Mouse (Mus musculus): Measurements from ENCODE around the gene Ski.

Gene Ski

DNA sequence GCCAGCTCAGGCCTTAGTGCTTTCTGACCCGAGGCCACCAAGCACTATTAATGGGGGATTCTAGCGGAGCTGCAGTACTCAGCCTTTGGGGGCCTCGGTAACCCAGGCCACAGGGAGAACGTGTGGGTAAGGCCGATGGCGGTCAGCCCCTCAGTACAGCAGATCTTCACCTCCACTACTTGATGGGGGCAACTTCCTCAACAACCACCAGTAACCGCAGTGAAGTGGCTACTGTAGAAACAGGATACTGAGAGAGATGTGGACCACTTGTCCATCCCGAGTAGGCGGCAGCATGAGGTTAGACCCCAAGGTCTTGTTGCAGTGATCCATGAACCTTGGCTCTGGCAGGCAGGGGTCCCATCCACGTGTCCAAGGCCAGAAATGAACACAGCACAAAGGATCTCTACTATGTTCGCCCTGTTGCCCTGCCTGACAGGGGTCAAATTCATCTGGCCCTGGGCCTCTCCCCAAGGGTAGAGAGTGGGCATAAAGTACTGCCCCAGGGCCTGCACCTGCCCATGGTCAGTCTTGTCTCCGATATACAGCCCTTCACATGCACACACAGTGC, 71.1 kb downstream of the Ski start:
- DNase-seq (ENCODE audit: low spot score in 2 of 2): peak; percentile 11 to 13

DNA sequence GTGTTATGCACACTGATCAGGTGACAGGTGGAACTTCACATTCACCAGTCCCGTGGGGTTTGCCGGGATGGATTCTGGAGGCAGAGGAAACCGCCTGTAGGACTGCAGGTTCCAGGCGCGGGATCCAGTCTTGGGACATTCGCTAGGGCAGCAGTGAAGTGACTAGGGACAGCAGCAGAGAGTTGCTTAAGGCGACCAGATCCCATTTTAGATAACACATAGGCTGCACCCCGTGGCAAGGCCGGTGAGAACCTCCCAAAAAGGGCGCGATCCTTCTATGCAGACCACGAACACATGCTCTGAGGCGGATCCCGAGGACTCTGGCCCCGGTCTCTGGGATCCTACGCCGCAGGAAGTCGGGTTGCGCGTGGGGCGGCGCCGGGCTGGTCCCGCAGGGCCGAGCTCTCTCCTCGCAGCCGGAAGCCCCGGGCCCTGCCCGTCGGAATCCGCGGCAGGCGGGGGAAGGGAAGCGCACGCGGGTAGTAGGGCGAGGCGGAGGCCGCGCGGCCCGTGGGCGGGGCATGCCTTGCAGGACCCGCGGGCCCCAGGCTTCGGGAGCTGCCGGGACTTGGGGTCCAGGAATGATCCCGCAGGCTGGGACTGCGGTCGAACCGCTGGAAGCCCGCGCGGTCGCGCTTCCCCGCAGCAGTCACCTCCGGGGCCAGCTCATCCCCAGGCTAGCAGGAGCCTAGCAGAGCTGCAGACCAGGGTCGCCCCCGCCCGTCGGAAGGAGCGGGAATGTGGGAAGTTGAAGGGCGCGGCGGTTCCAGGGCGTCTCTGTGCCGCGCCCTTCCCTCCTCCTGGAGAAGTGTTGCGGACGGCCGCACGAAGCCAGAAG, 71.9 kb downstream of the Ski start:
- peak; percentile 42 to 66 for DNase-seq (ENCODE audit: low spot score in 2 of 2)

DNA sequence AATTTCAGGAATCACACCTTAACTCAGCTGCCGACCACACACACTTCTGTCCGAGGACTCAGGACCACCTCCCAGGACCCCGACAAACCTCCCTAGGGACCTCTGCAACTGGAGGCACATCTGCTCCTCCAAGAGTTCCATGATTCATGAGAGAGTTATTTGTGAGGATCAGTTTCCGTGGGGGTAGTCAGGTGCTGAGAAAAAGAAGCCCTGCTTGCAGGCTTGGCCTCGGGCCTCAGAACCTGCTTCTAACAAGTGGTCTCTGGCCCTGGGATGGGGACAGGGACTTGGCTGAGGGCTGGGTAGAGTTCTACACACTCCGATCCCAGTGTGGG, 72.5 kb downstream of the Ski start:
- no peak for DNase-seq (ENCODE audit: low spot score in 2 of 2)

DNA sequence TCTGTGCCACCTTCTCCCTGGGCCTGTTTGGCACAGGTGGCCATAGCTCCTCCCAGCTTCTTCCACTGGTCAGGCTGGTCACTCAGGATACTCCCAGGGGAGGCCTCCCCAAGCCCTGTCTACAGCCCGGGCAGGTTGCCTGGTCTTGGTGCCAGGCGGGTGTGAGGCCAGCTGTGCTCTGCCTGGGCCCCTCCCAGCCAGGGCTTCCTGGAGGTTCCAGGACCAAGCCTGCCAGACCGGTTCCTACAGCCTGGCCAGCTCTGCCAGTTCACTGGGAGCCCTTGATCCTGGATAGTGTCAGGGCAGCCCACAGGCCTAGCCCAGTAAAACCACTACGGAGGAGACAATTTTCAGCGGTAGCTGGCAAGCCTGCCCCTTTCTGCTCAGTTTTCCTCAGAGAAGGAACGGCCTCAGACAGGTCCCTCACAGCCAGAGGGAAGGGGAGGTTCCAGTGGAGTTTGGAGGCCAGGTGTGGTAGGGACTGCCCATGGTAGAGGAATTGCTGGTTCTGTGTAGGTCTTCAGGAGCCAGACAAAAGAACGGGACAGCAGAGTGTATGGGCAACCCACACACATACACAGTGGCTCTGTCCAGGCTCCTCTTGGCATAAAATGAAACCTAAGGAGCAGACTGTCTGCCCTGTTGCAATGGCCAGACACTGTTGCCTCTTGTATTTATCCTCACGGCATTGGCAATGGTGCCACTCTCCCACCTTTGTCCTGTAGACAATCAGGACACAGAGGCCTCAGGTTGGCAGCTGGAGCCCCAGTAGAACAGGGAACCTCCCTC, 73.3 kb downstream of the Ski start:
- DNase-seq (ENCODE audit: low spot score in 2 of 2): no peak

DNA sequence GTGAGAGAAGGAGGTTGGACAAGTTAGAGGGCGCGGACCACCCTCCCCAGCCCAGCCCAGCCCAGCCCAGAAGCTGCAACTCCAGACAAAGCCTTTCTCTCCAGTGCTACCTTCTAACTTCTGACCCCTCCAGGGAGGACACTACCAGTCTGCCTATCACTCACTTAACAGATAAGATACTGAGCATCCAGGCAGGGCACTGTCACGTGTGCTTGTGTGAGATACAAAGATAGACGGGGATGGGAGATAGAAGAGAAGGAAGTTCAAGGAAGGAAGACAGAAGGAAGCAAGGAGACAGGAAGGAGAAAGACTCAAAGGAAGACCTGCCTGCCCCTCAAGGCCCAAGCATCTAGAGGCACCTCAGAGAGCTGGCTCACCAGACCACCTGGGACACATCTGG, 73.9 kb downstream of the Ski start:
- DNase-seq (ENCODE audit: low spot score in 2 of 2): no peak

DNA sequence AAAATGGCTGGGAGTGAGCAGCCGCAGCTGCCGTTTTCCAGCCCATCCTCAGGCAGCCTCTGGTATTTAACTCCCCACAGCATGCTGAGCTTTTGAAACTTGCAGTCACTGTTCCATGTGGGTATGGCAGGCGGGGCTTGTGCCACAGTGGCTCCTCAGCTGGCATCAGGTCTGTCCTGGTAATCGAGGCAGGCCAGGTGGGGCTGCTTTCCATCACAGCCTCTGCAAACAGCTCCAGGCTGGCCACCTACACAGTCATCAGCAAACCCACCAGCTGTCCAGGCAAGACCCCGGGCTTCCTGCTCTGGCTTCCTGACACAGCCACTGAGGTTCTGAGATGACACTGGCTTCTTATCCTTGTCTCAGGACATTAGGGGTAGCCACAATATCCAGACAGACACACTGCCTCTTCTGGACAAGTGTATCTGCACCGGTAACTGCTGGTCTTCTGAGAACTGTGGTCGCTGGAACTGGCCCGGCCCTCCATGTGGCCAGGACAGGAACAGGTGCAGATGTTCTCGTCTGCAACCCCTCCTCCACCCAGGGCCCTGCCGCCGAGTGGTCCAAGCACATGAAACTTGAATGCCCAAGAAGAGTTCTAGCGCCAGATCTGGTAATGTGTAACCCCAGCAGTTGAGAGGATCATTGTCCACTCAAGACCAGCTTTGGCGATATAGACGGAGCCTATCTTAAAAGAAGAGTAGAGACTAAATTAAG, 76.1 kb downstream of the Ski start:
- no peak for DNase-seq (ENCODE audit: low spot score in 2 of 2)

DNA sequence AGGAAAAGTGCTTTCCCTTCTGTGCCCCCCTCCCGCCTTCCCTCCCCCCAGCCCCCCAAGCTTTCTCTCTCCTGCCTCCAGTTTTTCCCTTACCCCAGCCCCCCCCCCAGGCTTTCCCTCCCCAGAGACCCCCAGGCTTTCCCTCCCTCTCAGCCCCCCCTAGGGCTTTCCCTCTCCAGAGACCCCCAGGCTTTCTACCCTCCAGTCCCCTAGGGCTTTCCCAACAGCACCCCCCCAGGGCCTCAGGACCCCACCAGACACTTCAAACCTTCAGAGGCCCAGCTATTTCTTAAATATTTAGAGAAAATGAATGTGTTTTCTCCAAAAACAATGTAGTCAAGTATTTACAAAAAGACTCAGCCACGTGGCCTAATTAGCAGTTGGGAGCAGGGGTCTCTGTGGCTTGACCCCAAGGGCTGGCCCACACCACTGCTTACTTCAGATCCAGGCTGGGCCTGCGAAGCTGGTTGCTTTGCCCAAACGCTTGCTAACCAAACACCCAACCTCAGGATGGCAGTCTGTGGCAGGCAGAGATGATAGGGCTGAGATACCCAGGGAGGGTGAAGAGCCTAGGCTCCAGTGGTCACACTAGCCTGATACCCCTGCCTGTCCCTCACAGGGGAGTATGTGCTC, 77.7 kb downstream of the Ski start:
- DNase-seq (ENCODE audit: low spot score in 2 of 2): no peak

DNA sequence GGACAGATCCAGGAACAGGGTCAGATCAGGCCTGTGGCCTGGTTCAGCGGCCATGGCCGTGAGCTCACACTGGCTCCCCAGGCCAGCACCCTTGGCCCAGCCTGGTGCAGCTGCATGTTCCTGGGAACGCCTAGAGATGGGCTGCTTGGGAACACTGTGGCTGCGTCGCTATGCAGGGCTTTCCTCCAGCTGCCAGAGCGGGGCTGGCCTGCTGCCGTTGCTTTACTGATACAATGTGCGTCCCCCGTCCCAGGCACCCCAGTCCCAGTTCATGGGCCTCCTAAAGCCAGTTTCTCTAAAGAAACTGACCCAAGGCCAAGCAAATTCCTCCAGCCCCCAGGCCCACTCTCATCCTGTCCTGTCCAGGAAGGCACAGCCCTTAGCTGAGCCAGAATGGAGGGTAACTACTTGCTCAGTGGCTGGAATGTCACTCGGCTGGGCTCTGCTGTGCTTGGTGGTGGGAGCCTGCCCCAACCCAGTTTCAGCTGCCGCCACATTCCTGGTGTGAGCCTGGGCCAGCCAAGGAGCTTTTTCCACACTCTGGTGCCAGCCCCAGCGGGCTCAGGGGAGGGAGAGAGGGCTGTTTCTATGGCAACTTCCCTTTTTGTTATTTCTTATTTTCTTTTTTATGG, 78.4 kb downstream of the Ski start:
- DNase-seq (ENCODE audit: low spot score in 2 of 2): no peak

DNA sequence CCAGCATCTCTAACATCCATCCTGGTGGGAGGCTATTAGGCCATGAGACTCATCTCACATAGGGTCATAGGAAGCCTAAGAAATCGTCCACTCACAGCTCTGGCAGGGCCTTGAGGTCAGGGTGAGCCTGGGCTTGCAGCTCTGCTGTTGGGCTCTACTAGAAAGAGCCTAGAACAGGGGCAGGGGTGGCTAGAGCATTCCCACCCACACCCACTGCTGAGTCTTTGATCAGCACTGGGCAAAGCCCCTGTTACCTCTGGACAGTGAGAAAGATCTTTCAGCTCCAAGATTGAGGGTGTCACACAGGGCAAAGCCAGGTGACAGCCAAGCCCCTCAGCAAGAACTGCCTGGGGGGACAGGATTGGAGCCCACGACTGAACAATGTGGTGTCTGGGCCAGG, 79.0 kb downstream of the Ski start:
- no peak for DNase-seq (ENCODE audit: low spot score in 2 of 2)

DNA sequence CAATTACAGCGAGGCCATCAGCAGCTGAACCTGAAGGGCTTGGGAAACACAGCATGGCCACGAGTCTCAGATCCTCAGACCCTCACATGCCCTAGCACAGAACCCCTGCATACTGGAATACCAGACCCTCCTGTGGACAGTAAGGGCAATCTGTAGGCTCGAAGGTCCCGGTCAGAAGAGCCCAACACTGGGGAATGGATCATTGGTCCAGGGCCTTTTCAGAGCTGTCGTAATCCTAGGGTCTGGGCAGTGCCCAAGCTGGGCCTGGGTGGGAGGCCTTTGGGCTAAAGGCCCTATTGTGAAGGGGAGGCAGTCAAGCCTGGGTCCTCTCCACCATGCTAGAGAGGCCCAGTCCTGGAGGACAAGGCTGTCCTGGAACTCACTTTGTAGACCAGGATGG, 79.6 kb downstream of the Ski start:
- DNase-seq (ENCODE audit: low spot score in 2 of 2): no peak

DNA sequence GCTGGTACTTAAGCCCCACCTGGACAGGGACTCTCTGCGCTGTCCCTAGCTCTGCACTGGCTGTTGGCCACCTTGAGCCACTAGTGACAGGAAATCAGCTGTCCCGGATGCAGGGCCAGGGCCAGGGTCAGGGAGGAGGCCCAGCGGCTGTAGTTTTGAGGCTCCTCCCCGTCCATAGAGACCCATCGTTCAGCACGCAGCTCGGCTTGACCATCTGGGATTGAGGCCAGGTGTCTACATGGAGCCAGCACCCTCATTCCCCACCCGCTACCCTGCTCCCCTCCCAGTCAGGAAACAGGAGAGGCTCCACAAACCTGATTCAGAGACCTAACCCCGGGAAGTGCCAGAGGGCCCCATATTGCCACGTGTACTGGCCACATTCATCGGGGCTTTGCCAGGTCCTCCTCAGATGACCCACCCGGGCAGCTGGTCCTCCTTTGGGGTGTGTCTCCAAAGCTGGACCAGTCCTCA, 81.6 kb downstream of the Ski start:
- no peak for DNase-seq (ENCODE audit: low spot score in 2 of 2)

DNA sequence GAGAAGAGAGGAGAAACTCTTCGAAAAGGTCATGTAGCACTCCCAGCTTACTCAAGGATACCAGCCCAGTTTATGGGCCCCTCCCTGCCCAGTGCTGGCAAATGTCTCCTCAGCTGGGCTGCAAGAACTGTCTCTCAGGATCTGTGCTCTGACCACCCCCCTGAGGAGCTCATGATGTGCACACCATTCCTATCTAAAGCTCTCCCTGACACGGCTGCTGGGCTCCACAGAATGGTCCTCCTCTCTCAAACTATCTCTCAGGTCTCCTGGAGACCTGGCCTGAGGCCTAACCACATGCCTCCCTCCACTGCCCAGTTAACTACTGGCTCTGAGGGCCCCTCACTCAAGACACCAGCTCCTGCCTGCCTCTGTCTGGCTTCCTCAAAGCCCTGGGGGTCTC, 82.2 kb downstream of the Ski start:
- DNase-seq (ENCODE audit: low spot score in 2 of 2): no peak

DNA sequence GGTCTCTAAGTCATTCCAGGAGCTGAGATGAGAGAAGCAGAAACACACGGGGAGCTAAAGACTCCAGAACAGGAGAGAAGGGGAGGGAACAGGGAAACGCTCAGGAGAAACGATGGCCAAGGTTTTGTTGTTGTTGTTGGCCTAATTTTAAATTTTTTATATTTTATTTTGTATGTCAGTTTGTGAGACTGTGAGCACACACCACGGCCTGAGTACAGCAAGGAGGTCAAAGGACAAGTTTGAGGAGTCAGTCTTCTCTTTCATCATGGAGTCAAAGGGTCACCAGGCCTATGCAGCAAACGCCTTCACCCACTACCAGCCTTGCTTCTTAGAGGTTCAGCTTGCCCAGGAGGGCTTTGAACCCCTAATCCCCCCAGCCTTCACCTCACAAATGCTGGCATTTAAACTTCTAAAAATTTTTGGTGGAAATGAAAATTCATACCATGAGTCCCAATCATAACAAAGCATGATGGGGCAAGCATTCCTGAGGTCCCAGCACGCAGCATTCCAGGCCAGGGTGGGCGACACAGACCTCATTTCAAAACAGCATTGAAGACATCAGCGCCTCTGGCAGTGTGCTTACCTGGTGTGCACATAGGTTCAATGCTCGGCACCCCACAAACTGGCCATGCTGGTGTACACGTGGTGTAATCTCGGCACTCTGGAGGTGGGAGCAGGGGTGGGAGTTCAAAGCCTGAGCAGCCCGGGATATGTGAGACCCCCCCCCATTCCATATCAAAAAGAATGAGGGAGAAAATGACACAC, 82.9 kb downstream of the Ski start:
- no peak for DNase-seq (ENCODE audit: low spot score in 2 of 2)

DNA sequence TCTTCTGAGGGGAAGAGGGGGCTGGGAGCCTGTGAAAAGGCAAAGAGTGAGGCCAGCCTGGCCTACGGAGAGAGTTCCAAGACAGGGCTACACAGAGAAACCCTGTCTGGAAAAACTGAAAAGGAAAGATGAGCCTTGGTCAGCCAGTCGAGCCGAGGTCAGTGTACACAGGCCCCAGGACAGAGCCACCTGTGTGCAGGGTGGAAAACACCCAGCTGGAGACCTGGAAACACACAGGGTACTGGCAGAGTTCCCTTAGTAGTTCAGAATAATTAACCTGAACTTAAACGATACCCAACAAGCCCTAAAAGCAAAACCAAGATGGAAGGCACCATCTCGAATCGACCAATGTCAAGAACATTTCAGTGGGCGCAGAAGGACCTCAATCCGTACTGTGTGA, 83.9 kb downstream of the Ski start:
- DNase-seq (ENCODE audit: low spot score in 2 of 2): no peak

DNA sequence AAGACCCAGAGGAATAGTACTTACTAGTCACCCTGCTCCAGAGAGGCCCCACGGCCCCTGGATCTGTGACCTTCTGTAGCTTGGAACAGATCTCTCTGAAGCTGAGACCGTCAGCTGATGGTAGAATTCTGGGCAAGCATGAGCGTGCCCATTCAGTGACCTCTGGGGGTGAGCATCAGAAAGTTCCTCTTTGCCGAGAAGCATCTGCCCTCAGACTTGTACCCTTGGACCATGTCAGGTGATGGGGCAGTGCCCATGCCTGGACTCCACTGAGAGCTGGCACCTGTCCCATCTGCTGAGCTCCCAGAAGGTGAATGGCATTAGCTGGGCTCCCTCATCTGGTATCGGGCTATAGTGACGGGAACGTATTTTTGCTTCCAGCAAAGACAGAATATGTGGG, 84.5 kb downstream of the Ski start:
- no peak for DNase-seq (ENCODE audit: low spot score in 2 of 2)

DNA sequence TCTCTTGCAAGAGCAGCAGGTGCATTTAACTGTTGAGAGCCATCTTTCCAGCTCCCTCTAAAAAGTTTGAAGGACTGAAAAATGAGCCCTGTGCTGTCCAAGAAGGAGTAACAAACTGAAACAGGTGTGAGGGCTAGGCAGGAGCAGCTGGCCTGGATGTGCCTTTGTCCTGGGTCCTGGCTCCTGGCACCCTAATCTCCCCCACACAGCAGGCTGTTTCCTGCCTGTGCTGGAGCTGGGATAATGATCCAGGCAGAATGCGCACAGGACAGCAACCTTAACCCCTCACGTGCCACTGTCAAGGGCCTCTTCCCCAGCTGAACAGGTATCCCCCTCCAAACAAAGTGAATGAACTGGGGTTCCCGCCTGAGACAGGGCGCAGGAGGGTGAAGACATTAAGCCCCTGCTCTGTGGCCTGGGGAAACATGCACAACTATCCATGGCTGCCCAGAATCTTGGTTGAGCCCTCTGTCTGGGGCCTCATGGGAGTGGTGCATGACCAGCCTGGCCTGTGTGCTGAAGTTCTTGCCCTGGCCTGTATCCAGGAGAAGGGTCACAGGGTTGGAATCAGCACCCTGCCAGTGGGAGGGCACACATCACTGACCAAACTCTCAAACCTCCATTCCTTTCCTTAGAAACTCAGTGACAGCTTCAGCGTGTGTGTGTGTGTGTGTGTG, 86.3 kb downstream of the Ski start:
- no peak for DNase-seq (ENCODE audit: low spot score in 2 of 2)

DNA sequence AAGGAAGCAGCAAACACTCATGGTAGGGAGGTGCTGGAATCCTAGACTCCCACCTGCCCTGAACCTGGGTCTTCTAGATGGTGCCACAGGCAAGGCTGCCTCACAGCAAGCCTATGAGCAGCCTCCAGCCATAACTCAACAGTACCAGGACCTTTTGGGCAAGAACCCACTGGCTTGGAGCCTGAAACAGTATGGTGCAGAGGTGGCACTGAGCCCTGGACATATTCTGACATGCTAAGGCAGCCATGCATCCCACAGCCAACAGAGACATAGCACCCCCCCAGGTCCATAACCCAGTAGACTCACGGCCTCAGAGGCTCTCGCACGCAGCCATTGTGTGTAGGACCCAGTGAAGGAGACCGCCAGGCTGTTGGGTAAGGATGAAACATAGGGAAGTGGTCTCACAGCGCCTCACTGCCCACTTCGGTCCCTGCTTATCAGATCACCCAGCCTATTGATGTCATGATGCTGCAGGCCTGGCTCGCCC, 87.7 kb downstream of the Ski start:
- no peak for DNase-seq (ENCODE audit: low spot score in 2 of 2)

DNA sequence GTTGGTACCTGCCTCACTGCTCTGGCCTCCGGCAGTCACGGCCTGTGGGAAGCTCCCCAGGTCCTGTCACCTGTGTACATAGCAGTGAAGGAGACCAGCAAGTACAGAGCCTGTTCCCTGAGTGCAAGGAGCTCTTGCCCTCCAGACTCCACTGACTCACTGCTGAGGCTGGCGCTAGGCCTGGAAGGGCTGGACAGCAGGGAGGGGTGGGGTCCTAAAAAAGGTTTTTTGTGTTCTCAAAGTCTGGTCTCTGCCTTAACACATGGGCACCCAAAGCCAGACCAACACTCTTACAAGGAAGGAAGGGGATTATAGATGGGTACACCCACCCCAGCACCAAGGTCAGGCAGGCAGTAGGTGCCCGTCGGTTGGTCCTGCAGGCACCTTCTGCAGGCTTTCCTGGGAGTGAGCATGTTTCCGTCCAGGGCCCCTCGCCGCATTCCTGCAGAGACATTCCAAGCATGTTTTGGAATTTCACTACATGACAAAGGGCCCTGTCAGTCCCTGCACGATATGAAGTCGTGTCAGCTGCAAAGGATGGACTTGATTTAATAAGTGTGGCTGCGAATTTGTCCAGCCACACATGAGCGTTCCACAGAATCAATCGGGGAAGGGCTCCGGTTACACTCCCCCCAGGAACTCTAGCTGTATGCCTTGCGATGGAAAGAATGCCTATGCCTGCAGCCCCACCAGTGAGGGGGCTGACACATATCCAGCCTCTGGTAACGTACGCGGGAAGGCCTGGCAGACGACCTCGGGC, 88.6 kb downstream of the Ski start:
- no peak for DNase-seq (ENCODE audit: low spot score in 2 of 2)

DNA sequence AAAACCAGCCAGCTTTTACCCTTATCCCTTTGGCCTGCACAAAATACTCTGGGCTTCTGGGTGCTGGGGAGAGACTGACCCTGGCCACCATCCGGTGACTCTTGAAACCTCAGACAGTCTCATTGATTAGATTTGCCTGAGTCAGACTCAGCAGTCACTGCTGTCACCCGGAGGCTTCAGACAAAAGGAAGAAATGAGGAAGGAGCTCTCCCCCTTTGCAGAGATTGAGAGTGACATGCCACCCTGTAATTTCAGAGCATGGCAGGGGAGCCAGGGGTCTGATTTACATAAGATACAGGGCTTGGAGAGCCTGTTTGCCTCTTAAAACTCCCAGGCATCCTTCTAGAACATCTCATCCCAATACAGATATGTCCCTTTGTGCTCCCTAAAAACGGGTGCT, 89.2 kb downstream of the Ski start:
- DNase-seq (ENCODE audit: low spot score in 2 of 2): no peak
